Mouse (Mus musculus): ENCODE measurements around the gene Engase.
A peak's percentile ranks its signal among the peaks of the same experiment; 100 is the strongest.

Engase gene

DNA sequence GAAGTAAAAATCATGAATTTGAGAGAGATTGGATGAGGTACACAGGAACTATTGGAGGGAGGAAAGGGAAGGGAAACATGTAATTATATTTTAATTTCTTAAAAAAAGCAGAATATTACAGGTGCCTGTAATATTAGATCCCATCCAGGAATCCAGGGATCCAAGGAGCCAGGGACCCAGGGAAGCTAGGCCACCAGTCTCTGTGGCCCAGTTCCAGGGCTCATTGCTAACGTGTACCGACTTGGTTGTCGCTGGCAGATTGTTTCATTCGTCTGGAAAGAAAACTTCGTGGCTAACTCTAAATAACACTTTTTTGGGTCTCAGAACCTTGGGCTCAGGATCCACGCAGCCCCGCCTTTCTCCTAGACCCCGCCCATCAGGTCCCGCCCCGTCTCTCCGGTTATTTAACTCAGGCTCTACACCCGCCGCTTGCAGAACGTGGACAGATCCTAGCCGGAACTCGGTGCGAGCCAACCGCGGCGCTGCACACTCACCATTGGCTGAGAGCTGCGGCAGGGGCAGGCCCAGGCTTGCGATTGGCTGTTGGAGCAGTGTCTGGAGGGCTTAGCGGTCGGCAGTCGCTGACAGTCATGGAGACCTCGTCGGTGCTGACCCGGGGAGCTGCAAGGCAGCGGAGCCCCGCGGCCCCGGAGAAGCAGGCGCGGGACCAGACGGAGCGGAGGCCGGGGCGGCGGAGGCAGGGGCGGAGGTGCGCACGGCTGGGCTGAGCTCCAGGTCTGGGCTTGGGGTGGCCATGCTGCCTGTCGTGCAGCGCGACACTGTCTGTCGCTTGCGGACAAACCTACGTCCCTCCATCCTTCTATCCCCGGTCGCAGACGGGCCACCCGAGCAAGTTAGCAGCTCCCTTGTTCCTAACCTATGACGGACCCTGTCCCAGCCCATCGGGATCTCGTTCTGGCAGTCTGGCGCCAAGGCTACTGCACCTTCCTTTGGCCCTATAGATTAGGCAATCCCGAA lies at the start of gene Engase:
Engase (plus strand) TSS at position 434 of the 978 bp plus-strand sequence.
- peak; percentile 92 for DNase-seq (ENCODE audit: low spot score)

DNA sequence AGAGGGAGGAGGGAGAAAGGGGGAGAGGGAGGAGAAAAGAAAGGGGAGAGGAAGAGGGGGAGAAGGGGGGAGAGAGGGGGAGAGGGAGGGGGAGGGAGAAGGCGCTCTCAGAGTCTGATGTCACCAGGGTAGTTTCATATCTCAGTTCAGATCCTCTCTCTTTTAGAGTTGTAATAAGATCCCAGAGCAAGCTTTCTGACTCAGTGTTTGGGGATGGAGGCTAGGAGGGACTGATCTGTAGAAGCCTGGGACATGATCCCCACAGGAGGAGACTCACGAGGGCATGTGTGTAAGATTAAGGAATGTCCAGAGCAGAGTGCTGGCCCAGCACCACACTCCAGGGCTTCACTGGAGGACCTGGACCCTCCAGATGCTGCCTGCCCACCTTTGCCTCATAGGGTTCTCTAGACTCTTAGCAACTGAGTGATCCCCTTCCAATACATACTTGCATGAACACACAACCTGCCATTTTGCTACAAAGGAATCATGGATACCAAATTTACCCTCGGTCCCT lies 49.3 kb upstream of the Engase start:
- no peak for DNase-seq (ENCODE audit: low spot score)

DNA sequence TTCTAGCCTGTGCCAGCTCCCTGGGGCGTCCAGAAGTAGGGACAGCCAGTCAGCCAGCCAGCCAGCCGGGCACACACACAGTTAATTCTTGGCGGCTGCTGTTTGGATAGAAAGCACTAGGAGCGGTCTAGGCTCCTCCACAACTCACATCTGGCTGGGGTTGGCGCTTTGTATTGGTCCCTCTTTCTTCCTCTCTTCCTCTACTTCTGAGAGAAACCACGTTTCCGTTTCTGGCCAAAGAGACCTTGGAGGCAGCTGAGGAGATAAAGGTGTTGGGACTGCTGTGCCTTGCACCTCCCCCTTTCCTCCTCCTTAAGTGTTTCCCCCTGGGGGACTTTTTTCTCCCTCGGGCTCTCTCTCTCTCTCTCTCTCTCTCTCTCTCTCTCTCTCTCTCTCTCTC lies 48.6 kb upstream of the Engase start, which contains the start of gene C1qtnf1:
C1qtnf1 (plus strand) TSS at position 218 of the 400 bp plus-strand sequence.
- DNase-seq (ENCODE audit: low spot score): no peak

DNA sequence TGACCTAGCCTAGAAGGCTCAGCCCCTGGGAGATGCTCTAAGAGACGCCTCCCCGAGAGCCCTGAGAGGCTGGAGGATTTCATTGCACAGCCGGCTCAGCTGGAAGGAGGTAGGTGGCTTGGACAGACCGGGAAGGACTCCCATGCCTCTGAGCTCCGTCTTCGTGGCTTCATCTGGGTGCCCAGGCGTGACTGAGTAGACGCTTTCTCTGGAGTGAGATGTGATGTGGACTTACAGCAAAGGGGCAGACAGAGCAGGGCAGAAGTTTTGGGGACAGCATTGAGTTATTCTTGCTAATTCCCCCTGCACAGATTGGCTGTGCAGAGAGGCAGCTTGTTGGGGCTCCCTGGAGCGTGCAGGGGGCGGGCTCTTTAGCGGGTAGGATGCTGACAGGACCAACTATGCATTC lies 48.2 kb upstream of the Engase start:
- no peak for DNase-seq (ENCODE audit: low spot score)

DNA sequence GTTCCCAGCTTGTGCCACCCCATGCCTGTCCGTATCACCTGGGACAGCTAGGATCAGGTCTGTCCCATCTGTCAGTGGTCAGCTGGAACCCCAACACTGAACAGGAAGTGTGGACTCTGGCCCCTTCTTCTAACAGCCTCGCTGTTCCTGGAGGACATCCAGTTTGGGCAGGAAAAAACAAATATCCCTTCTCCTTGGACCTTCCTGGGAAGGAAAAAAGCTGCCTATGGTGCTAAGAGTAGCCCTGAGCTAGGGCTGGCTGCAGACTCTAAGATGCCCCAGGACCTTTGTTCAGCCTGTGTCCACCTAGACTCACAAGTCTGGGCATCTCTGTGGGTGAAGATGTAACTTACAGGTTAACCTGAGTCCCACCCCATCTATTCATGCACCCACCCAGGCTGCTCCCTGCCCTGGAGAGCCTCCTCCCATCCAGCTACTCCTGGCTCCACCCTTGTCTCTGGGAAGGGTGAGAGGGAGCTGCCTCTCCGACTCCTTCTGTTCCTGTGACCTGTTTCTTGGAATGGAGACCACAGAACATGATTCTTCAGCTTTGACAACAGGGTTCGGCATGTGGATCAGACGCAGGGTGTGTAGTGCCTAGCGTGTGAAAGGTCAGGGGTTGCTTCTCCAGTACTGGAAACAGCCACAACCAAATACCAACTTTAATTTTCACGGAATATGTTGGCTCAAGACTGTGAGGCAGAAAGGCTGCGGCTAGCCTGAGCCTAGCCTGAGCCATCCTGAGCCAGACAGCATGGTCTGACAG lies 47.5 kb upstream of the Engase start:
- DNase-seq (ENCODE audit: low spot score): no peak

DNA sequence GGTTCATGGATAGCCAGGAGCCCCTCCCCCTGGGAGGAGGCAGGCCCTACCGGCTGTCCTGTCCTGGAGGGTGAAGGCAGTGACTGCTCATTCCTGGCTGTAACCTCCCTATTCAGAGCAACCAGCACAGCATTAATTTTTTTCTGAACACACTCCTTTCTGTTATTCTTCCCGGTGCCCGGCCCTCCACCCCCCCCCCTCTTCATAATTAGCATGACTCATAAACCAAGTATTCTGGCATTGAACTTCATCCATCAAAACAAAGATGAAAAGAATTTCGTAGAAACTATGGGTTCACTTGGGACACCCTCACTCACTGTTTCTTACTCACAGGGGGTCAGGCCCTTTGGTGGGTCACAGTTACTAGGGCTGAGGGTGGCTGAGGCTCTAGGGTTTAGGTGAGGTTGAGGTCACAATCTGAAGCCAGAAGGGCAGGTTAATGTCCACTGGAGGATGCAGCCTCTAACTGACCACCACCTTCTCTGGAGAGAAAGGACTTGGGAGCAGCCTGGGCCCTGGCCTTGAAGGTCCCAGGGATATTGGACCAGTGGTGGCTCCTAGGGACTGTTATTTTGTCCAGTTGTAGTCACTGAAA lies 46.2 kb upstream of the Engase start:
- no peak for DNase-seq (ENCODE audit: low spot score)

DNA sequence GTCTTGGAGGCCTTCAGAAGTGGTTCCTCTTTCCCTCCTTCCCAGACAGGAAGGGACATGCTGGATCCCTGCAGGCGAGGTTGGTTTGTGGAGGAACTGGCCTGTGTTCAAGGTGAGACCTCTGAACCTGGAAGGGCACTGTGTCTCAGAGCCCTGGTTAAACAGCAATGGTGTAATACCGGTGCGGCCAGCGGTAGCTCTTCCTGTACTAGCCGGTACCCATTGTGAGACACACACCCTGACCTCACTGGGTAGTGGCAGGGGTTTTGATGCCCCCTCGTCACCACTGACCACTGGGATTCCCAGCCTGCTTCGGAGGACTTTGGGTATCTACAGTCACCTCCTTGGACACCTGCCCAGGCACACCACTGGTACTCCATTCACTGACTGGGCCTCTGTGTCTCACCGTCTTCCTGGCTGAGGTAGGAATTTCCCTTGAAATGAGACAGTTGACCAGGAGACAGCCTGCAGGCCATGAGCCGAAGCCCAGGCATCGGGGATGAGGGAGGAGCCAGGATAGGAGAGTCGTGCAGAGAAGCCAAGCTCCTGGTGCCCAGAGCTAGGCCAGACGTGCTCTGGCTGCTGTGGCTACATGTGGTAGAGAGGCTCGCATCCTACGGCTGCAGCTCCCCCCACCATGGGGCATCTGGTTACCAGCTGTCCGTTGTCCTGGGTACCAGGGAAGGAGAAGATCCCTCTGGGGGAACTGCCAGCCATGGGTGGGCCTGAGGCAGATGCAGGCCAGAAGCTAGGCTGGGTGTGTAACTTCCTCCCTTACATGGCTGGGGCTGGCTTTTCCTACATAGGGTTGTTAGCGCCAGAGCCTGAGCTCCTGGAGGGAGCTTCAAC lies 45.3 kb upstream of the Engase start:
- no peak for DNase-seq (ENCODE audit: low spot score)

DNA sequence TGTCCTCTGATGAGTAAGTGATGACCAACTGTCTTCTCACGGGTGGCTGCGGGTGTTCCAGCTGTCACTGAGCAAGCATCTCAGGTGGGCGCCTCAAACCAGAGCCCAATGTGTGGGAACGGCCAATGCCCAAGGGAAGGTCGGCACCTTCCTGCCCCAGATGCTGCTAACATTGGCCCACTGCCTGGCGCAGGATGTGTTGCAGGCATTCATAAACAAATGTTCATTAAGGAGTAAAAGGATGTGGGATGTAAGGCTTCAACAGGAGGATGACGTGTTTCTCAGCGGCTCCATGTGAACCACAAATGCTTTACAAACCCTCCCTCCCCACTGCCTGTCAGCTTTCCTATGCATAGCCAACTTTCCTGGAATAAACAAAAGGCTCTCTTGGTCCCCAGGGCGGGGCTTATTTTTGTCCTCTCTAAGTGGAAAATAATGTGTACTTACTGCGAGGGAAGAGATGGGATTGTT lies 43.2 kb upstream of the Engase start:
- no peak for DNase-seq (ENCODE audit: low spot score)

DNA sequence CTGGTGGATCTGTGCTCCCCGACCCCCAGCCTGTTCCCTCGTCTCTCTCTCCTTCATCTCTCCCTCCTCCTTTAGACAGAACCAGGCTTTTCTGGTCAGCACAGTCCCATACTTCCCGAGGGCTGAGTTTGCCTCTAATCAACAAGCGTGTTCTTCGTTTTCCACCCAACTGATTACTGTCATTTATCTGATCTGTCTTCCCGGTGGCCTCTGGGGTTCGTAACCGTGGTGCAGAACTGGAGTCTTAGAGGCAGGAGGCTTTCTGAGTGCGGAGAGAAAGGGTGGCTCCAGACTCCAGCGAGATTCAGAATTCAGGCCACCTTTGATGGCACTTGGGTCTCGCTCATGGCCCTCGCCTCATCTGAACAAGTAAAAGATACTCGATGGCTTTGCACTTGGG lies 42.5 kb upstream of the Engase start:
- no peak for DNase-seq (ENCODE audit: low spot score)

DNA sequence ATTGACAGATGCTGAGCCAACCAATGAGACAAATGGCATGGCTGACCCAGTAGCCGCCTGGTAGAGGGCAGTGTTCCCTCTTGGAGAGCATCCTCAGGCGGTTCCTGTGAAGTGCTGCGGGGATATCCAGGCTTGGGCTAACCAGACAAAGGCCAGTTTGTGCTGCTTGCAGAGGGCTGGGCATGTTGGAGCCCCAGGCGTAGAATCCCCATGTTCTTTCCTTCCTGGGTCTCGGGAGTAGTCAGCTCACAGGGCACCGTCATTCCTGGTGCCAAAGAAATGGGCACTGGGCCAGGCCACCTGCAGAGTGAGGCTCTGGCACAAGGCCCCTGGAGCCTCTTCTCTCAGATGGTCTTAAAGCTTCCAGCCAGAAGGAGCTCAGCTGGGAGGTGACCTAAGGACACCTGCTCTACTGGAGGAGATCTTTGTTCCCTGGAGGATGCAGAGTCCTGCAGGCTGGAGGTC lies 40.1 kb upstream of the Engase start:
- DNase-seq (ENCODE audit: low spot score): no peak

DNA sequence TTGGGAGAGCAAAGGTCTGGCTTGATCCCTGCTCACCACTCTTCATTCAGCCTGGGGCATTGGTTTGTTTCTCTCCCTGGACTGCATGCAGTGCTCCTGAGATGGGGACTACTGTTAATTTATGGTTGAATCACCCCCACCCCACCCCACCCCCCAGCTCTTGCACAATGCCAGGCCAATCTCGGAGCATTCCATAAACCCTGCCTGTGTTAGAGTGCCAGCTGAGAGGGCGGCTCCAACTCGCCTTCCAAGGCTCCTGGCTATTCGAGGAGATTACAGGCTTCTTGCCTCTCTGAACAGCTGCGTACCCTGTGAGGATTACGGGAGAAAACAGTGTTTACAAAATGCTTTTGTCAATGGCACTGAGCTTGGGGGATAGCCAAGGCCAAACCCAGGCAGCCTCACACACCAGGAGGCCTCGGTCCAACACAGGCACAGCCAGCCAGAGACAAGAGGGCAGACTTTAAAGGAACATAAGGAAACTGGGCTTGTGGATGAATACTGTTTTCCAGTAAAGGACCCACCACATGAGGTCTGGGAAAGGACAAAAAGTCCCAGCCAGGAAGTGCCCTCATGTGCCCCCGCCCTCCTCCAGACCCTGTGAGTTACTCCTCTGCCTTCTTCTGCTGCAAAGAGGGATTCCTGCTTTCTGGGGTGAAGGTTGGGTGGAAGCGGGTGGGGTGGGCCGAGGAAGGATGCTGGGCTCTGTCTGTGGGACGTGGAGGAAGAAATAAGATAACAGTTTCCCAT lies 37.8 kb upstream of the Engase start:
- no peak for DNase-seq (ENCODE audit: low spot score)

DNA sequence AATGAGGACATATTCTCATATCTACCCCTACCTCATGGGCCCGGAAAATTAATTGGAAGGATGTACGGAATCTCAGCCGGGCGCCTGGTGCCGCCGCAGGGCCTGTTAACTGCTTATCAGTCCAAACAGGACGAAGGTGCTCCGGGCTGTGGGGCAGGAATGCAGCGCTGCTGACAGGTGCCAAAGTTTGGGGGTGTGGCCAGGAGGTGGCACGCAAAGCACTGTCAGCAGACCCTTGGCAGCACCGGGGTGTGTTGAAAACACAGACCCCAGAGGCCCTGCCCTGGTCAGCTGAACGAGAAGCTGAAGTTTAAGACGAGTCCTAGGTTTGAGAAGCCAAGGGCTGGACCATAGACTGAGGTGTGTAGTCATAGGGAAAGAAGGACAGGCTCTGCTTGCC lies 33.9 kb upstream of the Engase start:
- no peak for DNase-seq (ENCODE audit: low spot score)

DNA sequence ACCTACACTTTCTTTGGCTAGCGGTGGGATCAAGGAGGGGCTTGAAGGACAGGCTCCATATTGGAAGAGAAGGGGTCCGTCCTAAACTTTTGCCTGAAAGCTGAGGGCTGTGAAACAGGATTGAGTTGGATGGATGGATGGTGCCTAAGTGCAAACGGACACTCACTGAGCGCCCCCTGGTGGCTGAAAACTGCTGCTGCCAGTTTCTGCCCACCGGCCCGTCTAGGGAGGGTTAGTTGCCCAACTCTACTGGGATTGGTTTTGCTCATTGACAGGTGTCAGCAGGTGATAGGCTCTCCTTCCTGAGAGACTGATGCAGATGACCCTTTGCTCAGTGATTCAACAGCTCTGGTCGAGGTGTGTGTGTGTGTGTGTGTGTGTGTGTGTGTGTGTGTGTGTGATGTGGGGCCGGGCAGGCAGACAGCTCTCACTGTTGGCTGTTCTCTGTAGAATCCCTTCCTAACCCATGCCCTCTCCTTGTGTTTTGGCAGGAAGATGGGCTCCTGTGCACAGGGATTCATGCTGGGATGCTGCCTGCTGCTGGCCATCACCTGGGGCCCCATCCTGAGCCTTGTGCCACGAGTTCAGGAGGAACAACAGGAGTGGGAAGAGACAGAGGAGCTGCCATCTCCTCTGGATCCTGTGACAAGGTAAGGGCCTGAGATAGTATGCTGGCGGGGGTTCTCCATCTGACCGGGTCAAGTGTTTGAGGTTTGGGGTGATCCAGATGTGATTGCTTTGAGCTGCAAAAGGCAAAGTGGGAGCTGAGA lies 33.2 kb upstream of the Engase start:
- DNase-seq (ENCODE audit: low spot score): peak; percentile 31

DNA sequence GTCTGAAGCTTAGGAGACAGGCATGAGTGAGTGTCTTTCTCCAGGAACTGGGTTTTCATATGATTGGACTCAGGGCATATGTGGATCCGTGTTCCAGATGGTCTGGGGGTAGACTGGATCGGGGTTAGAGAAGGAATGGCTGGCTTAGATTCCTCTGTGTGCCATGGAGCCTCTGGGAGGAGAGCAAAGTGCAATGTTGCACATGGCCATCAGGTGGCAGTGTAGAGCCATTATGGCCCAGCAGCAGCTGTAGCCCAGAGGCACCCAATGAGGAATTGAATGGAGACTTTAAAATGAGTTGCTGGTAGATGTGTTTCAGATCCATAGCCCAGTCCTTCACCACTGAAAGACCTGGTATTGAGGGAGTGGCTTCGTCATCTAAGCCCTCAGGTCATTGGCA lies 30.8 kb upstream of the Engase start:
- DNase-seq (ENCODE audit: low spot score): peak; percentile 62

DNA sequence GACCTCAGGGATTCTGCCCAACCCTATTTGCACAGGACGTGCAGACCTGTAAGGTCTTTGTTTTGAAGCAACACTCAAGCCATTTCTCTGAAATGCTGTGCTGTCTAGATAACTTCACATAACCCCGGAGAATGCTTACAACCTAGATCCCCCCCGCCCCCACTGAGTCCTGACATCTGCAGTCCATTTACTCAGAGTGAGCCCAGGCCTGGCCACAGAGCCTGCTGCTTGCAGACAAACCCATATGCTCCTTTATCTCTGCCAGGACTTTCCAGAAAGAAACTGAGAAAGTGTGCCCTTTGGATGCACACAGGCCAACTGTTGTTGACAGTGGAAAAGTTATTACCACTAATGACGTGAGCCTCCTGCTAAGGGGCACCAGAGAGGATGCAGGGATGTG lies 29.3 kb upstream of the Engase start:
- DNase-seq (ENCODE audit: low spot score): no peak

DNA sequence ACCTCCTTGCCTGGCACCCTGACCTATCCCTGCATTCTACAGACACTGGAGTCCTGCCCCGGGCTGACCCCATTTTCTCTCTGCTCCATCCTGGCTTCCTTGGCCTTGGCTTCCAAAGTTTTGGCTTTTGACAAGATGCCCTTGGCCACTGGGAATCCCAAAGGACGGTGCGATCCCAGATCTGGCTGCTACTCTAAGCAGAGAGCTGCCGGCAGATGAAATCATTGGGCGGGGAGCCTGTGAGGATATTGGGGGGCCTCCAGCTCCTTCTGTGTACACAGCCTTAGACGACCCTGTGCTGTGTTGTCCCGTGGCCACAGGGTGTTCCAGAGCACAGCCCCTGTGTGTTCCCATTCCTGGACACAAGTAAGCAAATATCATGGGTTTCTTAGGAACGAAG lies 28.2 kb upstream of the Engase start:
- no peak for DNase-seq (ENCODE audit: low spot score)

DNA sequence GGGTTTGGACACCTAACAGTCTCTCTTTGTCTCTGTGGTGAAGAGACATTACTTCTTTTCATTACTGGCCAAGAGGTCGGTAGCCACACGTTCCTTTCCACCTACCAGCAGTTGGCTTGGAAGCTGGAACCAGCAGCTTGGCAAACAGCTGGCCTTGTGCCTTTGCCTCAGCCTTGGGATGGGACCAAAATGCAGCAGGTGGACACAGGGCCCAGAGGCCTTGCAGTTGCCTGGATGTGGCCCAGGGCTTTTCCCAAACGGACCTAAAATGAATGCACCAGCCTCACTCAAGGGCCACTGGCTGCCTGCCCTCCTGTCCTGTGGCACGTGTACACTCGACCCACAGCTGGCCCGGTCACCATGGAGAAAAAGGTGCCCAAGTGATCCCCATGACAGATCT lies 25.4 kb upstream of the Engase start:
- DNase-seq (ENCODE audit: low spot score): no peak

DNA sequence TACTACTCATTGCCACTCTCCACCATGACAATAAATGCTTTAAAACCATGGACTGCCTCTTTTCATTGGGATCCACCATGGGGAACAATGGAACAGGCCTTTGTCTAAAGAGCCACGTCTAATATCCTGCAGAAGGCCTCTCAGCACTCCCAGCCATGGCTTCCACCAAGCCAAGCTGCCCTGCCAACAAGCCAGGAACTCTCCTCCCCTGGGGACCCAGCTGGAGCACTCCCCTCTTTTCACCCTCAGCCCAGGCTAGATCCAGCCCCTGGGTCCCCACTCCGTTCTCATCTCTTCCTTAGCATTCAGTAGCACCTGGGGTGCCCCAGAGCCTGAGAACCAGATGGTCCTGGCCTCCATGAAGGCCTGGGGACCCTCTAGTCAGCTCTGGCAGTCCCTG lies 23.7 kb upstream of the Engase start:
- no peak for DNase-seq (ENCODE audit: low spot score)

DNA sequence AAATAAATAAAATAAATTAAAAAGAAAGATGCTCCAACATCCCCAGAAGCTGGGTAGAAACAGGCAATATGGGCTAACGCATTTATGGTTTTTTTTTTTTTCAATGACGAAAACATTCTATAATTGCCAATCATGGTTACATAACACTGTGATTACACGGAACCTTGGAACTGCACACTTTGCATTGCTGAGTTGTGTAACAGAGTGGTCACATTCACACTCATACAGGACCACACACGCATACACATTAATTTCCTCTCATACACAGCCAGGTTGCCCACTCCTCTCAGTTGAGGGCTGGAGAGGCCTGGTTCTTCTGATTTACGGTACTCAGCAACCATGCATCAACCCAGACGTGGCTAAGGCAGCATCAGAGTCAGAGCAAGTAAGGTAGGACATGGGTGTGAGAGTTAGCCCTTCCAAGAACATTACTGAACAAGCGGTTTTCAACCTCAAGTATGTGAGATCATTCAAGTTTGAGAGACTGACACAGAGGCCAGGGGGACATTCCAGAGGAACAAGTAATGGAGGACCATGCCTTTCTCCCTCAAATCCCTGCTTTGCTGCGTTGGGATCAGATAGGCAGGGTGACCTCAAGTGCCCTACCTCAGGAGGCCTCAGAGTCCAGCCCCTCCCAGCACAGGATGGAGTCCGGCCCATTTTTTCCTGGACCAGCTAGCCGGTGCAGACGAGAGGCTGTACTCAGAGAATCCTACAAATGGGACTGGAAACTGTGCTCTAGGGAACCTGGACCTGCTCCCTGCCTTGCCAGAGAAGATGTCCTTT lies 22.6 kb upstream of the Engase start:
- no peak for DNase-seq (ENCODE audit: low spot score)

Data from c-Kit-positive CD71-positive TER-119-positive erythroid progenitor cells, embryonic 14.5 days (primary cell).